Mouse (Mus musculus) bone marrow macrophage, adult 2 months (primary cell): ENCODE results near the gene Gm10570. TPM values are rescaled to one million over a fixed set of nuclear protein-coding genes. Genes with fewer than 3 reads are reported as not detected.
A peak's percentile ranks its signal among the peaks of the same experiment; 100 is the strongest.

ENCODE experiments used
- H3K27ac ChIP-seq: 2 replicates; pipeline ENCODE4 v1.5.1; 2012; ENCODE audit warnings: low read depth, low read length; ENCODE audit not compliant: insufficient read depth
- H3K4me1 ChIP-seq: 2 replicates; pipeline ENCODE4 v1.6.1; 2012; ENCODE audit warnings: low read length; ENCODE audit not compliant: control insufficient read depth, insufficient read depth
- H3K4me3 ChIP-seq: 2 replicates; pipeline ENCODE4 v1.5.1; 2012; ENCODE audit warnings: mild to moderate bottlenecking, low read length, moderate library complexity; ENCODE audit not compliant: insufficient read depth
- CTCF ChIP-seq: IDR thresholded peaks from 2 replicates; pipeline ENCODE4 v1.5.1; 2012; ENCODE audit warnings: low read depth, mild to moderate bottlenecking, low read length, moderate library complexity
- POLR2A ChIP-seq: IDR thresholded peaks from 2 replicates; pipeline ENCODE4 v1.6.1; 2012; ENCODE audit warnings: mild to moderate bottlenecking, low read depth, low read length, borderline replicate concordance
- polyA plus RNA-seq: library from polyadenylated mRNA; stranded (reverse); fragments of >200 nt; gene quantifications from 2 replicates; pipeline ENCODE4 v1.2.4, GENCODE M21; 2012; ENCODE audit not compliant: missing spikeins, insufficient read depth, insufficient read length

Gm10570 gene
- polyA plus RNA-seq, 1 experiment: not detected

- no peak for TF ChIP-seq CTCF
- no peak for TF ChIP-seq POLR2A
- Histone ChIP-seq H3K27ac (no peak overlapping the region), H3K4me1 (peaks cover 4% of the 10 kb centered on the region; the same call in 1 of the 2 replicates), H3K4me3 (peak overlapping the region; percentile 61)
Observed at GRCm38 (mm10) chr4:130307851-130308230, 633 bp downstream of the Gm10570 start.

GRCm38 (mm10) chr4:130306796-130307630, 1.5 kb downstream of the Gm10570 start:
- Histone ChIP-seq H3K4me3 (no peak overlapping the region), H3K4me1 (peaks cover 4% of the 10 kb centered on the region; the same call in 1 of the 2 replicates), H3K27ac (no peak overlapping the region)
- TF ChIP-seq POLR2A: no peak
- TF ChIP-seq CTCF: no peak

- no peak overlapping the region for H3K4me3 ChIP-seq
- peaks cover 4% of the 10 kb centered on the region; the same call in 1 of the 2 replicates for H3K4me1 ChIP-seq
- no peak overlapping the region for H3K27ac ChIP-seq
- TF ChIP-seq CTCF (no peak), POLR2A (no peak)
Observed at GRCm38 (mm10) chr4:130304746-130305145, 3.7 kb downstream of the Gm10570 start.

- H3K27ac ChIP-seq: no peak overlapping the region
- no peaks in the 10 kb centered on the region for H3K4me1 ChIP-seq
- no peak overlapping the region for H3K4me3 ChIP-seq
- TF ChIP-seq CTCF (no peak), POLR2A (no peak)
Observed at GRCm38 (mm10) chr4:130302285-130302870, 6.1 kb downstream of the Gm10570 start.

GRCm38 (mm10) chr4:130299629-130300018, 8.8 kb downstream of the Gm10570 start:
- Histone ChIP-seq H3K4me3 (no peak overlapping the region), H3K27ac (no peak overlapping the region), H3K4me1 (peaks cover 3% of the 10 kb centered on the region; the same call in 1 of the 2 replicates)
- no peak for TF ChIP-seq CTCF
- TF ChIP-seq POLR2A: no peak

GRCm38 (mm10) chr4:130298877-130299628, 9.4 kb downstream of the Gm10570 start:
- peaks cover 3% of the 10 kb centered on the region; the same call in 1 of the 2 replicates for H3K4me1 ChIP-seq
- H3K27ac ChIP-seq: no peak overlapping the region
- H3K4me3 ChIP-seq: no peak overlapping the region
- TF ChIP-seq POLR2A: no peak
- no peak for TF ChIP-seq CTCF

GRCm38 (mm10) chr4:130297123-130297529, 11.3 kb downstream of the Gm10570 start:
- Histone ChIP-seq H3K4me3 (no peak overlapping the region), H3K4me1 (peaks cover 3% of the 10 kb centered on the region; the same call in 1 of the 2 replicates), H3K27ac (no peak overlapping the region)
- peak; percentile 56 for TF ChIP-seq CTCF
- no peak for TF ChIP-seq POLR2A

GRCm38 (mm10) chr4:130296243-130296965, 12.1 kb downstream of the Gm10570 start:
- no peak overlapping the region for H3K27ac ChIP-seq
- no peak overlapping the region for H3K4me3 ChIP-seq
- peaks cover 3% of the 10 kb centered on the region; the same call in 1 of the 2 replicates for H3K4me1 ChIP-seq
- no peak for TF ChIP-seq CTCF
- TF ChIP-seq POLR2A: no peak

GRCm38 (mm10) chr4:130295047-130295745, 13.3 kb downstream of the Gm10570 start:
- TF ChIP-seq CTCF: no peak
- no peak for TF ChIP-seq POLR2A
- Histone ChIP-seq H3K27ac (no peak overlapping the region), H3K4me1 (peaks cover 3% of the 10 kb centered on the region; the same call in 1 of the 2 replicates), H3K4me3 (no peak overlapping the region)
